Mouse (Mus musculus): ENCODE measurements at regions not wholly inside any gene's neighbourhood (a gene's known extent, or its start where the extent isn't known, plus 50 kb on each side); places are given as distances from the start of the nearest gene placed in this dataset.
"Not testable (repeated sequence)": the region's sequence is repeated elsewhere in the genome, so short reads cannot be mapped to it uniquely, and the experiment has no call there.

DNA sequence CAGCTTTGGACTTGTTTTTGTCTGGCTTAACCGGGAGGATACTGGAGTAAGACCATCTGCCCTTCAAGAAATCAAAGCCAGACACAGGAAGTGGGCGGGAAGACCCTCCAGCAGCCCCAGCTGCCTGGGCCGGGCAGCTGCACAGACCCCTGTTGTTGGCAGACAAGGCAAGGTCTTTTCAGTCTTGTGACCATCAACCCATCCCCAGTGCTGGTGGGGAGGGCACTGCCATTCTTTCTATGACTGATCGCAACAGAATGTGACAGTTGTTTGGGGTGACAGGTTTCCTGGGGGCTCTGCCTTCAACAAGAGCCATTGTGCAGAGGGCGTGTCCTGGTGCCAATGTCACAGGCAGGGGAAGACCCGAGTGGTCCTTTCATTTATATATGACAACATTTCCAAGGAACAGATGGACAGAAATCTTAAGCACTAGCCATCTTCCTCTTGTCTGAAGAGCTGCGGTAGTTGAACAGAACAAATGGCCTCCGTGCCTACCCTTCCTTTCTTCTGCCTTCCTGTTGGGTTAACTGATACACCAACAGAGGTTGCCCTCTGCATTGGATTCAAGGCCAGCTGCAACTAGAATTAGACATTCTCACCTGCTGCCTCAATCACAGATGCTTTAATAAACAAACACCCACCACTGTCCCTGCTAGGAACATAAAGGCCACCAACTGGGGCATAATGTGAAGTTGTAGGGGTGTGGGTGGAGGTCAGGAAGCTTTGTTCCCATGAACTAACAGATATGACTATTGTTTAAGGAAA lies 217.0 kb upstream of the Btg1 start:
- no peak overlapping the region for H3K4me3 ChIP-seq (replicated peaks)
- no peak overlapping the region for H3K9ac ChIP-seq
- WGBS (ENCODE audit: insufficient replicate concordance), result 48% methylated on average over 8 of the region's 8 CpGs
- no peaks in the 10 kb centered on the region for H3K4me1 ChIP-seq (replicated peaks)
- no peaks in the 10 kb centered on the region for H3K9me3 ChIP-seq (replicated peaks)
- ATAC-seq (ENCODE audit: low read depth), result no peak
- H3K27me3 ChIP-seq, result no peaks in the 10 kb centered on the region
- DNase-seq, result no peak
- H3K27ac ChIP-seq, result no peak overlapping the region
- H3K4me2 ChIP-seq, result no peak overlapping the region
- H3K36me3 ChIP-seq, result no peaks in the 10 kb centered on the region

DNA sequence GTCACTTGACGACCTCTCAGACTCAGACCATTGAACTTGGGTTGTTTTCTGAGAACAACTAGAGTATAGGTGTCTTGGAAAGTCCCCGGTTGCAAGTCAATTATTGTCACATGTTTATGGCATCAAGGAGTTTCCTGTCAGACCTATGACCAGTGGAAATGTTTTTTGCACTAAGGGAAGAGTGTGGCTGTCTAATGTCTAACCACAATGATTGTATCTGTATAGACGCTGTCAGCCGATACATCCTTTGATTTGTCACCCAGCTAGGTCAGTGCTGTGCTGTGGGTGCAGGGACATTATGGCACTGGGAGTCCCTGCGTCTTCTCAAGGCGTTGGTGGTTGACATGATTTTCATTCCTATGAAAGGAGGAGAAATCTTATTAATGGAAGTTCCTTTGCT lies 216.0 kb upstream of the Btg1 start:
- H3K36me3 ChIP-seq, result no peaks in the 10 kb centered on the region
- no peak overlapping the region for H3K27ac ChIP-seq
- H3K4me2 ChIP-seq, result no peak overlapping the region
- DNase-seq (no peak), ATAC-seq (ENCODE audit: low read depth) (no peak)
- 34% methylated on average over 6 of the region's 6 CpGs for WGBS (ENCODE audit: insufficient replicate concordance)
- H3K4me1 ChIP-seq (replicated peaks), result no peaks in the 10 kb centered on the region
- H3K9me3 ChIP-seq (replicated peaks), result no peaks in the 10 kb centered on the region
- no peak overlapping the region for H3K4me3 ChIP-seq (replicated peaks)
- no peaks in the 10 kb centered on the region for H3K27me3 ChIP-seq
- H3K9ac ChIP-seq, result no peak overlapping the region

DNA sequence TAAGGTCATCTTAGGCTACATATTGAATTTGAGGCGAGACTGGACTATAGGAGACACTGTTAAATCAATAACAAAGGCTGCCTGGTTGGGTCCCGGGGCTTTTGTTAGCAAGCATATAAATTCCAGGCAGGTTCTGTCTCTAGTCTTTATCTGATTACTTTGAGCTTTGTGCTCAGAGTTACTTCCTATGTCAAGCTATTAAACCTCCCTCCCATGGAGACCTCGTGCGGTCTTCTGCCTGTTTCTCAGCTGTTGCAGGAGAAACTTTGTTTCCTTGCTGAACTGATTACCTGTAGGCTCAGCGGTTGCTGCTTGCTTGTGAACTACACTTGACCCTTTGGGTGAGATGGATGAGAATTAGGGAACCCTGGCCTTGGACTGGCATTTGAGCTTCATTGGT lies 210.5 kb upstream of the Btg1 start:
- no peaks in the 10 kb centered on the region for H3K27me3 ChIP-seq
- H3K9ac ChIP-seq, result no peak overlapping the region
- no peaks in the 10 kb centered on the region for H3K4me1 ChIP-seq (replicated peaks)
- no peak overlapping the region for H3K27ac ChIP-seq
- ATAC-seq (ENCODE audit: low read depth), result no peak
- no peaks in the 10 kb centered on the region for H3K36me3 ChIP-seq
- no peak overlapping the region for H3K4me2 ChIP-seq
- DNase-seq, result no peak
- 56% methylated on average over 5 of the region's 5 CpGs for WGBS (ENCODE audit: insufficient replicate concordance)
- no peak overlapping the region for H3K4me3 ChIP-seq (replicated peaks)
- H3K9me3 ChIP-seq (replicated peaks), result no peaks in the 10 kb centered on the region

DNA sequence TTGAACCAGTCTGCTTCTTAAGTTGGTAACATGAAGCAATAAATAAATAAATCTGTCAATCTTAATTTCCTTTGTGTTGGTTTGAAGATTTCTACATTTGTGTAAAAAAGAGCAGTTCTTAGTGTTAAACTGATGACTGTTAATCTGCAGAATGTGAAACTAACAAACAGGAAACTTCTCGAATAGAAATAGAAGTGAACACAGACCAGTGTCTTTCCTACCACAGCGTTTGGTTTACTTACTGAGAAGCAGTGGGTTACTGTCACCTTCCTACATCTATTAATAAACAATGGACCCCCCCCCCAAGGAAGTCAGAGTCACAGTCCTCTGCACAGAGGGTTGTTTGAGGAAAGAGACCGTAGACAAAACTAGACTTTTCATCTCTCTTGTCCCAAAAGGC lies 209.0 kb upstream of the Btg1 start:
- H3K4me1 ChIP-seq (replicated peaks), result no peaks in the 10 kb centered on the region
- H3K9ac ChIP-seq, result no peak overlapping the region
- no peak overlapping the region for H3K27ac ChIP-seq
- ATAC-seq (ENCODE audit: low read depth) (no peak), DNase-seq (no peak)
- H3K36me3 ChIP-seq, result no peaks in the 10 kb centered on the region
- 19% methylated on average over 3 of the region's 3 CpGs for WGBS (ENCODE audit: insufficient replicate concordance)
- H3K9me3 ChIP-seq (replicated peaks), result no peaks in the 10 kb centered on the region
- no peak overlapping the region for H3K4me3 ChIP-seq (replicated peaks)
- no peaks in the 10 kb centered on the region for H3K27me3 ChIP-seq
- no peak overlapping the region for H3K4me2 ChIP-seq

DNA sequence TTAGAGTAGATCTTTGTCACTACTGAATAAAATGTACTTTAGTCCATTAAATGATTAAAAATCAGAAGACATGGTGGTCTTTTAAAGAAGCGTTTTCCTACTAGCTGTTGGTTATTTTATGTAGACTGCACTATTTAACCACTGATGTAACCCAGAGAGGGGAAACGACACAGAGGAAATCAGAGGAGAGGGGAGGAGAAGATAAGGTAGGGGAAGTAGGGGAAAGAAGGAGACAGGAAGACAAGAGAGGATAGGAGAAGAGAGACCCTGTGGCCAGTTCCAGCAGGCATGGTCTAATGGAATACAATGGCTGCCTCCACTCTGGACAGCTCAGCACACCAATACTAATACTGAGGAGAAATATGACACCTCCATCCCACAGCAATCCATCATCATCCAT lies 208.6 kb upstream of the Btg1 start:
- no peak for DNase-seq
- ATAC-seq (ENCODE audit: low read depth), result no peak
- Histone ChIP-seq H3K9ac (no peak overlapping the region), H3K27ac (no peak overlapping the region), H3K4me2 (no peak overlapping the region), H3K4me1 (replicated peaks) (no peaks in the 10 kb centered on the region), H3K9me3 (replicated peaks) (no peaks in the 10 kb centered on the region), H3K4me3 (replicated peaks) (no peak overlapping the region), H3K27me3 (no peaks in the 10 kb centered on the region), H3K36me3 (no peaks in the 10 kb centered on the region)
- 14% methylated on average over 2 of the region's 2 CpGs for WGBS (ENCODE audit: insufficient replicate concordance)

DNA sequence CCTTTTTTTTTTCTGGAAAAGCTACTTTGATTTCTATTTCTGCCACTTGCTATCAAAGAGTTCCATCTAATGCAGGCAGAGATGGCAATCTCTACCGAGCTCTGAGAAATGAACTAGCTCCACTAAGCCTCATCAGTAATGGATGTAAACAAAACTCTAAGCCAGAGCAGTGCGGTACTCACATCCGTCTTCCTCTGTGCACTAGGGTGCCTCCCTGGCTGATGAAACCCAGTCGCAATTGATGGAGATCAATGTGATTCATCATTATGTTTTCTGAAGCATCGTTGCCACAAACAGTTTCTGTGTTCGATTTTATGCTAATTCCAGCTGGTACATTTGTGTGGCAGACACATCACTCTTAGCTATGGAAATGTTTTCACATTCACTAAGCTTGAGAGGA lies 206.8 kb upstream of the Btg1 start:
- Histone ChIP-seq H3K9ac (no peak overlapping the region), H3K27me3 (no peaks in the 10 kb centered on the region), H3K27ac (no peak overlapping the region), H3K4me3 (replicated peaks) (no peak overlapping the region), H3K4me1 (replicated peaks) (no peaks in the 10 kb centered on the region), H3K4me2 (no peak overlapping the region), H3K36me3 (no peaks in the 10 kb centered on the region), H3K9me3 (replicated peaks) (no peaks in the 10 kb centered on the region)
- ATAC-seq (ENCODE audit: low read depth), result no peak
- 75% methylated on average over 6 of the region's 6 CpGs for WGBS (ENCODE audit: insufficient replicate concordance)
- DNase-seq, result no peak

DNA sequence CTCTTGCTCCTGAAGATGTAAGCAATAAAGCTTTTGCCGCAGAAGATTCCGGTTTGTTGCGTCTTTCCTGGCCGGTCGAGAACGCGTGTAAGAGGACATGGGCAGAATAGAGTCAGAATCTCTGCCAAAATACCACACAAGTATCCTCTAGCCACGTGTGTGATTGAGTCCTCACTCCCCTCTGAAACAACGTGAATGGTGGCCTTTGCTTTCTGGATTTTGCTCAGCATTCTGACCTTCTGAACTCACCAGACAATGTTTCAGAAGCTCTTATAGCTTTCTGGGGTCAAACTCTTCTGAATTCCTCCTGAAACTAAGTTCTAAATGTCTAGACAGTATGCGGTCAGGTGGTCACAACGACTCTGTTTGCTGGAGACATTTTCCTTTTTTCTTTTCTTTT lies 202.0 kb upstream of the Btg1 start:
- H3K36me3 ChIP-seq, result no peaks in the 10 kb centered on the region
- no peak for ATAC-seq (ENCODE audit: low read depth)
- WGBS (ENCODE audit: insufficient replicate concordance), result 84% methylated on average over 11 of the region's 11 CpGs
- no peak overlapping the region for H3K27ac ChIP-seq
- no peaks in the 10 kb centered on the region for H3K4me1 ChIP-seq (replicated peaks)
- H3K4me2 ChIP-seq, result no peak overlapping the region
- no peak overlapping the region for H3K9ac ChIP-seq
- no peaks in the 10 kb centered on the region for H3K27me3 ChIP-seq
- no peak for DNase-seq
- no peaks in the 10 kb centered on the region for H3K9me3 ChIP-seq (replicated peaks)
- H3K4me3 ChIP-seq (replicated peaks), result no peak overlapping the region

DNA sequence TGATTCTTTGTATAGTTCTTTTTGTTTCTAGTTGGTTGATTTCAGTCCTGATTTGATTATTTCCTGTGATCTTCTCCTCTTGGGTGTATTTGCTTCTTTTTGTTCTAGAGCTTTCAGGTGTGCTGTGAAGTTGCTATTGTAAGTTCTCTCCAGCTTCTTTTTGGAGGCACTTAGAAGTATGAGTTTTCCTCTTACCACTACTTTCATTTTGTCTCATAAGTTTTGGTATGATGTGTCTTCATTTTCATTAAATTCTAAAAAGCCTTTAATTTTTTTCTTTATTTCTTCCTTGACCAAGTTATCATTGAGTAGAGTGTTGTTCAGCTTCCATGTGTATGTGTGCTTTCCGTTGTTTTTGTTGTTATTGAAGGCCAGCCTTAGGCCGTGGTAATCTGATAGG lies 195.3 kb upstream of the Btg1 start:
- ATAC-seq (ENCODE audit: low read depth); H3K36me3 ChIP-seq; DNase-seq; H3K4me2 ChIP-seq; H3K27me3 ChIP-seq; H3K9ac ChIP-seq; H3K4me3 ChIP-seq (replicated peaks); H3K9me3 ChIP-seq (replicated peaks); H3K27ac ChIP-seq; H3K4me1 ChIP-seq (replicated peaks): not testable (repeated sequence)
- WGBS (ENCODE audit: insufficient replicate concordance), result 79% methylated on average over 2 of the region's 2 CpGs

DNA sequence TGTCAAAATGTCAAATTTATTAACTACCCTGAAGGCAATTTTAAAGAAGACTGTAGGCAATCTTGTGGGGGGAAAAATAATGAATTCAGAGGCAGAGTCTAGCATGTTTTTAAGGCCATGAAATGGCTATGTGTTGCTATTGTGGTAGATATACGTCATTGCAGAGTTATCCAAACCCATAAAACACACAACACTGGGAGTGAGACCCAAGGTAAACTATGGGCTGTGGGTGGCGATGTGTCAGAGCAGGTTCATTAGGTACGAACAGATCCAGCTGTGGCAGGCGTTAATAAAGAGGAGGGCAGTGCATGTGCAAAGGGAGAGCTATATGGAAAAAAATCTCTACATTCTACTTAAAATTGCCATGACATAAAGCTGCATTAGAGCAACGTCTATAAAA lies 189.4 kb upstream of the Btg1 start:
- Histone ChIP-seq H3K4me2 (no peak overlapping the region), H3K9ac (no peak overlapping the region), H3K4me3 (replicated peaks) (no peak overlapping the region), H3K4me1 (replicated peaks) (no peaks in the 10 kb centered on the region), H3K27ac (no peak overlapping the region), H3K9me3 (replicated peaks) (no peaks in the 10 kb centered on the region), H3K27me3 (no peaks in the 10 kb centered on the region), H3K36me3 (no peaks in the 10 kb centered on the region)
- 65% methylated on average over 5 of the region's 5 CpGs for WGBS (ENCODE audit: insufficient replicate concordance)
- ATAC-seq (ENCODE audit: low read depth), result no peak
- no peak for DNase-seq

DNA sequence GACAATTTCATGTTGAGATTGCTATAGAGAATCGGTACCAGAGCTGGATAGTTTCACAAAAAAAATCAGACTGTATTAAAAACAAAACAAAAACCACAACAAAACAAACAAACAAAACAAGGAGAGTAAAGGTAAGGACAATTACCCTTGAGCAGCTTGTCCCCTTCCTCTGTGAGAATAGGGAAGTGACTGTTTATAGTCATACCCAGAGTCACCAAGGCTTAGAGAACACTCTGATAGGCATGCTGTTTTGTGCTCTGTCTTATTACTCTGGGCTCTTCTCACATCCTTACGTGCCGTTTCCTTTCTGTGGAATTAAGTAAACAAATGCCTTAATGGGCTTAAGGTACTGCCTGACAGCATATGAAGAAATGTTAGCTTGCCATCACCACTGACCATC lies 186.7 kb upstream of the Btg1 start:
- no peaks in the 10 kb centered on the region for H3K27me3 ChIP-seq
- 38% methylated on average over 3 of the region's 3 CpGs for WGBS (ENCODE audit: insufficient replicate concordance)
- no peaks in the 10 kb centered on the region for H3K4me1 ChIP-seq (replicated peaks)
- no peak overlapping the region for H3K9ac ChIP-seq
- ATAC-seq (ENCODE audit: low read depth) (no peak), DNase-seq (no peak)
- no peaks in the 10 kb centered on the region for H3K9me3 ChIP-seq (replicated peaks)
- H3K4me2 ChIP-seq, result no peak overlapping the region
- no peak overlapping the region for H3K4me3 ChIP-seq (replicated peaks)
- H3K36me3 ChIP-seq, result no peaks in the 10 kb centered on the region
- H3K27ac ChIP-seq, result no peak overlapping the region

DNA sequence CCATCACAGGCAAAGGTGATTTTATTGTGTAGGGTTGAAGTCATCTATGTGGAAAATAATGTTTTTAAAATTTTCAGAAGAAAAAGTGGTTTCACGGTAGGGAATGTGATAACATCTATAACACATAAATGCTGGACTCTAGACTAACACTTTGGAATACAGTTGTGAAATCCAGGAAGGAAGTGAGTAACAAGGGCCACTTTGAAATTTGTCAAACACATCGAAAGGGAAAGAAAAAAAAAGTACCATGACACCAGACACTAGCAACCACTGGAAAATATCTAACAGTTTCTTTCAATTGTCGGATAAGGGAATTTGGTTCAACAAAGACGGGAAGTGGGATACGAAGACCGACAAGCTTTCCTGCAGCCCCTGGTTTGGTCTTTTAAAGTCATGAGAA lies 181.7 kb upstream of the Btg1 start:
- H3K4me2 ChIP-seq, result no peak overlapping the region
- H3K27me3 ChIP-seq, result no peaks in the 10 kb centered on the region
- WGBS (ENCODE audit: insufficient replicate concordance), result 27% methylated on average over 6 of the region's 6 CpGs
- H3K36me3 ChIP-seq, result no peaks in the 10 kb centered on the region
- H3K27ac ChIP-seq, result no peak overlapping the region
- ATAC-seq (ENCODE audit: low read depth) (no peak), DNase-seq (no peak)
- H3K9ac ChIP-seq, result no peak overlapping the region
- no peaks in the 10 kb centered on the region for H3K4me1 ChIP-seq (replicated peaks)
- H3K9me3 ChIP-seq (replicated peaks), result no peaks in the 10 kb centered on the region
- H3K4me3 ChIP-seq (replicated peaks), result no peak overlapping the region

DNA sequence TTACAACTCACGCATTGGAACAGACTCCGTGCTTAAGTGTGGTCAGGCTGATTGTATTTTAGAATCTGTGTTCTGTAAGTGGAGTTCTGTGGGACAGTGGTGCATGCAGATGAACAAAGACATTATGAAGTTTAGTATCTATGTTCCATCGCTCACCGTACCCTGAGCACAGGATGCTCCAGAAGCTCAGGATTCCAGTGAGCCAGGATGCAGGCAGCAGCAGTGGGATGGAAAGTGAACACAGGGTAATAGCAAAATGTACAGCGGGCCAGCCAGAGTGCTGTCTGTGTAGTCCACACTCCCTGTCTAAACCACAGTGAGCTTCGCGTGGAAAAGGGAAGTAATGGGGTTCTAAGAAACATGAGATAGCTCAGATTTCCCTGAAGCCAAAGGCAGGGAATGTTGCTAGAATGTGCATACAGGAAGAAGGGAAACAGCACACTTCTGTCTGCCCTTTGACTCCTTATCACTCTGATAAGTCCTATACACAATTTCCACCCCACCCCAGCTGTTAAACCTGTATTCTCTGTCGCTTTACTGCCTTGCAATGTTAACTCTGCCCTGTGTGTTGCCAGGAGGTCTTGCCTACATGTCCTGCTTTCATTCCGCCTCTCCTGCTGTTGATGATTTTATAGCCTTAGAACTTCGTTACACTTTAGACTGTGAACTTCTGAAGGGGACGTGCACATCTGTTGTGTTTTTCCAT lies 178.3 kb upstream of the Btg1 start:
- no peaks in the 10 kb centered on the region for H3K36me3 ChIP-seq
- no peak overlapping the region for H3K27ac ChIP-seq
- DNase-seq (no peak), ATAC-seq (ENCODE audit: low read depth) (no peak)
- H3K27me3 ChIP-seq, result no peaks in the 10 kb centered on the region
- H3K9ac ChIP-seq, result no peak overlapping the region
- H3K9me3 ChIP-seq (replicated peaks), result no peaks in the 10 kb centered on the region
- H3K4me2 ChIP-seq, result no peak overlapping the region
- H3K4me3 ChIP-seq (replicated peaks), result no peak overlapping the region
- 57% methylated on average over 11 of the region's 11 CpGs for WGBS (ENCODE audit: insufficient replicate concordance)
- no peaks in the 10 kb centered on the region for H3K4me1 ChIP-seq (replicated peaks)

Data from liver, embryonic 13.5 days (tissue).